Mouse (Mus musculus): Measurements from ENCODE around the gene Pde8b. TPM values are rescaled to one million over a fixed set of nuclear protein-coding genes. Genes with fewer than 3 reads are reported as not detected.

Pde8b gene
- total RNA-seq, 2 experiments from 2014 or later, result 64.7 to 69.2 TPM

DNA sequence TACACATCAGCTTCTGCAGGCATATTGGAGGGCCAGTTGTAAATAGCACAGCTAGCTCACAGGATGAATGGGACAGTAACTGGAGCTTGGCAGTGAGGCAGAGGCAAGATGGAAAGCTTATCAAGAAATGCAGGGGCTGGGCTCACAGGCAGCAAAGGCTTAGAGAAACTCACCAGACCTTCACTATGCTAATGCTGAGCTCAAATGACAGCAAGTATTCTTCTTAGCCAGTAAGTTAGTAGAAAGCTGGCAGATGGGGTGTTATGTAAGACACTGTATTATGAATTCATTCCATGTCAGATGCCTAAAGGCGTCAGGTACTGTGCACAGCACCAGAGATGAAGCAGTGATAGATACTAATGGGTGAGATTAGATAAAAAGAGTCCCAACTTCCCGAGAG, 215.4 kb downstream of the Pde8b start:
- peak in 1 of 2 experiments; percentile 72 for DNase-seq (ENCODE audit: low spot score in 2 of 2)

DNA sequence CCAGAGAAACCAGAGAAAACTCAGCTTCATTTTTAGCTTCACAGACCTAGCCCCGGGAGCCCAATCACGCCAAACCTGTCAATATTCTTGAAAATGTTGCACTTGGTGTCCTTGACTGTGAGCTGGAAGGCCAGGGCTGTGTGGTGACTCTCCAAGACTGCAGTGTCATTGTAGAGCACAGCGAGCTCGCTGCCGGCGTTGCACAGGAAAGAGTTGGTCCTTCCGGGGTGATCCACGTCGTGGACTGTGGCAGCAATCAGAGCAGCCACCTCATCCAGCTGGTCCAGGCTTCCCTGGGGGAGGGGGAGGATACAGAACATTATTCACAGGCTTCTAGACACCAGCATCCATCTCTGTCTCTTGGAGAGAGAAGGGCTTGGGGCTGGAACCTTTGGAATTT, 216.0 kb downstream of the Pde8b start:
- no peak for DNase-seq (ENCODE audit: low spot score in 2 of 2)

DNA sequence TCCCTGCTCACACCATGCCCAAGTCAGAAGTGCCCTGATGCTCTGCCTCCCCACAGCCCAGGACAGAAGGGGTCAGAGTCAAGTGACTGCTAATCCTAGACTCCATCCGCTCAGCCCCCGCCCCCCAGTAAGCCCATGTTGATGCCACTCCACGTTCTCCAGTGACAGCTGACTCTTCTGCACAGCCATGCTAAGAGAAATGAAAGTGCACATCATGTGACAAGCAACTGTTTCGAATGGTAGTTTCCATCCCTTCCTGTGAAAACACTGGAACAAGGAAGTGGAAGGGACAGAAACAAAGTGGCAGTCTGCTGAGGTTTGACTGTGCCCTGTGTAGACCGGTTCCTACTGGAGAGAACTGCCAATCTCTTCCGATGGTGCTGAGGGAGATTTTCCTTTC, 217.2 kb downstream of the Pde8b start:
- DNase-seq (ENCODE audit: low spot score in 2 of 2), result no peak

DNA sequence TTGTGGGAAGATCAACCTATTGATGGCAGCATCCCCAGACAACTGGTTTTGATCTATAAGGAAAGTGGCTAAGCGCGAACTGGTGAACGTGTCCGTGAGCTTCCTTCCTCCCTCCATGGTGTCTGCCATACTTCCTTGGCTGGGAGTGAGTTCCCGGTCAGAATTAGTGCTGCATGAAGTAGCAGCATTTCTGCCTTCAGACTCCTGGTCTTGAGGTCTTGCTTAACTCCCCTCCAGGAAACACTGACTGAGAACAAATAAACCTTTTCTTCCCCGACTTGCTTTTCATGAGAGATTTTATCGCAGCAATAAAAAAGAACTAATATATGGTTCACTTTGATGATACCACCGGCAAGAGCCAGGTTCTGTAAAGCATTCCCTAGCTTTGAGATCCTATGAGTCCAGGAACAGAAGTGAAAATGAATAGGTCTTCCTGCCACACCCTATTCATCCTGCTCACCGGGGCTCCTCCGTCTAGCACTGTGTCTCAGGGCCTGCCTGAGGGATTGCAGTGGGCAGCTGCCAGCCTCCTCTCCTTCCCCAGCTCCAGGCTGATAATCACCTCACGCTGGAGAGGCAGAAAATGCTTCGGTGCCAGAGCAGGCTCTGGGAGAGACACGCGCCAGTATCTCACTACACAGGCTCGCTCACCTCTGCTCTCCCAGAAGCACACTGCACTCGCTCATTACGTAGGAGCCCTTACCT, 217.9 kb downstream of the Pde8b start:
- no peak for DNase-seq (ENCODE audit: low spot score in 2 of 2)

DNA sequence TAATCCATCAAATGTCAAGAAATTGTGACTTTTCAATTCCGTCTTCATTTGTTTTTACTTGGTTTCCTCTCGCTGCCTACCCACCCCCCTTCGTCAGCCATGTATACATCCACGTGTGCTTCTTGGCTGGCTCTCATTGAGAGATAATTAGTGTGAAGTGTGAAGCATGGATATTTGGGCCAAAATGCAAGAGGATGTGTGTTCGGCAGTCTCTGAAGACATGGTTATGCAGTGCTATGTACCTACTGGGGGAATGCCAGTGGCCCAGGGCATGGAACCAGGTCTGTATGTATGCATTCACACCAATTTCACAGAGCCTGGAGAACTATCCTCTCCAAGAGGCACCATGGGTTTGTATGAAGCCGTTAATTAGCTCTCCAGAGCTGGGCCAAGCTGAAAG, 219.3 kb downstream of the Pde8b start:
- no peak for DNase-seq (ENCODE audit: low spot score in 2 of 2)

DNA sequence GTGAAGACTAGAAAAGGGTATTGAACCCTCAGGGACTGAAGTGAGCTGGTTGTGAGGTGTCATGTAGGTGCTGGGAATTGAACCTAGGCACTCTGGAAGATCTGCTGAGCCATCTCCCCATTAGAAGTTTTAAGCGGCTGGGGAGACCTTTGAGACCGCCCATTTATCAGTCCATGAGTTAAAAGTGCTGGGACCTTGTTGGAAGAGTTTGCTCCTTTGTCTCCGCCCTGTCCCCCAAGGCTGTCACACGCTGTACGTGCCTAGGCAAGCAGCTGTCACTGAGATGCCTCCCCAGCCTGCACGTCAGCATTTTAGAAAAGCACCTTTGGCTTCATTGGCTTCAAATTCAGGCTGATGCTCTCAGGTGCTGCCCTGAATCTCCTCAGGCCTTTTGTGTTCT, 229.9 kb downstream of the Pde8b start:
- DNase-seq (ENCODE audit: low spot score in 2 of 2), result no peak

DNA sequence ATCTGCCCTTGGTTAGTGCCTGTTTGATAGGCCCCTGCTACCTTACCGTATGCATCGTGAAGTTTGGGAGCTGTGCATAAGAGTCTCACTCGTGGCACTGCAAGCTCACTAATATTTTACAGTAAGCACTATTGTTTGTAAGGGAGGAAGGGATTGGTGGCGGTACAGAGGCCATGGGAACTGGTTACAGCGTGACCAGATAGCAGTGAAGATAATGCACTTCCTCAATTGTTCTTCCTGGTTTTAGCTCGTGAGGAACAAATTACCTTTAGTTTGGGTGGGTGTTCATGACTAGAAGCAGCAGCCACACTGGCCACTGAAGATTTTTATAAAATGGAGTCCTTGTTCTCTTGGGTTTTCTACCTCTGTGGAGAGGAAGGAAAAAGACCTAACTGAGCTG, 230.8 kb downstream of the Pde8b start:
- DNase-seq (ENCODE audit: low spot score in 2 of 2), result no peak

DNA sequence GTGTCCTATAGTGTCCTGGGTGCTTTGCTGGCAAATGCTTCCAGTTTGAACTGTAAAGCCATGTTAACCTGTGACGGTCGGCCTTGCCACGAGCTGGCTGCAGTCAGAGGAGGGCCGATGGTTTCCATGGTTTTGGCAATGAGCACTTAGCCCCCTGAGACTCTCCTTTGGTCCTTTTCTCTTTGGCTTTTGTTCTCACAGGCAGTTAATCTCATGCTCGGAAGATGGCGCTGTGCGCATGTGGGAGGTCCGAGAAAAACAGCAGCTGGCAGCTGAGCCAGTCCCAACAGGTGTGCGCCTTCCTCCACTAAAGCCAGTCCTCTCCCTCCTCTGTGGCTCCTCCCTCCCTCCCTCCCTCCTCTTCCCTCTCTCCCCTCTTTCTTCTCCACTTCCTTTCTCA, 232.2 kb downstream of the Pde8b start:
- peak; percentile 74 to 76 for DNase-seq (ENCODE audit: low spot score in 2 of 2)

DNA sequence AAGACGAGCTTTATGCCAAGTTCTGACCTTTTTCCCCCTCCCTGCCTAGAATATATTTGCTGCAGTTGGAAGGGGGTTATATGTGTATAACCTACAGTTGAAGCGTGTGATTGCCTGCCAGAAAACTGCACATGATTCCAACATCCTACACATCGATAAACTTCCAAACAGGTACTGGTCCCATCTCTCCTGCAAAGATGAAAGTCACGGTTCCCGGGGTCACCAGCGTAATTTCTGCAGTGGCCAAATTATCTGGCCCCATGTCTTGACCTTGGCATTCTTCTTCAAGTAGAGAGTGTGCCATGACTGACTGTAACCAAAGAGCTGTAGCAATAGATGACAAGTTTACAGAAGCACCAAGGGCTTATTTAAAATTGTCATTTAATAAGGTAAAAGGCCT, 232.9 kb downstream of the Pde8b start:
- DNase-seq (ENCODE audit: low spot score in 2 of 2), result no peak

DNA sequence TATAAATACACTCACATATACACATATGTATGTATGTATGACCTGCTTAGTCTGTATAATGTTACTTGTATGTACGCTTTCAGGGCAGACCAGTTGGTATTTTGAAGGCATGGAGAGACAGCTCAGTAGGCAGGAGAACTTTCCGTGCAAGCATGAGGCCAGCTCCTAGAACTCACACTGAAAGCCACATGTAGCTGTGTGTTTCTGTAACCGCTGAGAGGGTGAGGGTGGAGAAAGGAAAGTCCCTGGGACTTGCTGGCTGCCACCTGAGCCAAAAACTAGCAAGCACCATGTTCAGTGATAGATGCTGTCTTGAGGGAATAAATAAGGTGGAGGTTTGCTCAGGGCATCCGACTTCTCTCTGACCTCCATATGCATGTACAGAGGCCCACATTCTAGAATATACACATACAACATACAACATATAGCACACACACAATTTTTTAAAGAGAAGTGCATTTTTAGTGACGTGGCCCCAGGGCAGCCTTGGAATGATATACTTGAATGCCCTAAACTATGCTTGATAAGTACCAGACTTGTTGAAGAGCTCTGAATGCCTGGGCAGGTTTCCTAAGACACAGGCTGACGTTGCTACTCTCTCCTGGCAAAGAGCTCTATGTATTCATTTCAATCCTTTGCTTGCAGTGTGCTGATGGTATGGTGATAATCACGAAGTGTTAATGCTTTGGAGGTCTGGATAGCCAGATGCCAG, 238.4 kb downstream of the Pde8b start:
- no peak for DNase-seq (ENCODE audit: low spot score in 2 of 2)

DNA sequence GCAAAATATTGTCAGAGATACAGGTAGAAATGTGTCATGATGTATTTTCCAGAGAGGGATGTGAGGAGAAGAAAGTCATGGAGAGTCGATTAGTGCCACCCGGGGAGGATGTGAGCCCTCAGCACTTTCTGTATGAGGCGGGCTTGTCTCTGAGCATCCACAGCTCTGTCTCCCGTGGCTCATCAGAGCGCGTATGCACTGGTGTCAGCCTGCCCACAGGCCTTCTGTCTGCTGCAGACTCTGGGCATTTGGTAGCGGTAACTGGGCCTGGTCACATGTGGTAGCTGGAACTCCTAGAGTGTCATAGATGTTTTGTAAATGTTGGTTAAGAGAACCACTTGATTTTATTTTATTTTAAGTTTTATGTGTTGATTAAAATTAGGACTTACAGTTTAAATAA, 240.9 kb downstream of the Pde8b start:
- peak in 1 of 2 experiments; percentile 49 for DNase-seq (ENCODE audit: low spot score in 2 of 2)

DNA sequence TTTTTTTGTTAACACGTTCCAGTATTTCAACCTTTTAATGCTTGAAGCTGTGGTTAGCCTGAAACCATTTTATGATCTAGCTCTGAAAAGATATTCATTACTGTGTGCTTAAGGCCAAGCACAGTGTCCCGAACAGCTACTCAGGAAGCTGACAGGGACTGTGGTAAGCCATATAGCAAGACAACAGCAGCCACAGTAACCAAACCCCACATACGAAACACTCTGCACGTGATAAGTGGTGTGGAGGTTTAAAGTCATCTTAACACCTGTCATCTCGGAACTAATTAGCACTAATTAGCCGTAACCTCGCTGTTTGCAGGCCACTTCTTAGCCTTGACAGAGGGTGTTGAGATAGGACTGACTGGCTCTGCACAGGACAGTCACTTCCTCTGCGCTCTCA, 242.9 kb downstream of the Pde8b start:
- DNase-seq (ENCODE audit: low spot score in 2 of 2), result no peak

DNA sequence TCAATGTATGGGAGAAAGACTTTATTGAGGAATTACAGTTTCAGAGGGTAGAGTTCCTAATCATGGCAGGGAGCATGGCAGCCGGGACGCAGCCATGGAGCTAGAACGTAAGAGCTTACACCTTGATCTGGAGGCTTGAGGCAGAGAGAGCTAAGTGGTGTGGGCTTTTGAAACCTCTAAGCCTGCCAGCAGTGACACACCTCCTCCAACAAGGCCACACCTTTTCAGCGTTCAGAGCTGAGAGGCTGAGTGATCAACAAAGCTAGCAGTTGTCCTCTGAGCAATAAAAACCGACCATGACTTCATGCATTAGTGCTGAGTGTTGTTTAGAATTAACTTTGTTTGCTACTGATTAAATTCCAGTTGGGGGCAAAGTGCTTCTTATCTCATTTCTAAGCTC, 259.6 kb downstream of the Pde8b start:
- no peak for DNase-seq (ENCODE audit: low spot score in 2 of 2)

DNA sequence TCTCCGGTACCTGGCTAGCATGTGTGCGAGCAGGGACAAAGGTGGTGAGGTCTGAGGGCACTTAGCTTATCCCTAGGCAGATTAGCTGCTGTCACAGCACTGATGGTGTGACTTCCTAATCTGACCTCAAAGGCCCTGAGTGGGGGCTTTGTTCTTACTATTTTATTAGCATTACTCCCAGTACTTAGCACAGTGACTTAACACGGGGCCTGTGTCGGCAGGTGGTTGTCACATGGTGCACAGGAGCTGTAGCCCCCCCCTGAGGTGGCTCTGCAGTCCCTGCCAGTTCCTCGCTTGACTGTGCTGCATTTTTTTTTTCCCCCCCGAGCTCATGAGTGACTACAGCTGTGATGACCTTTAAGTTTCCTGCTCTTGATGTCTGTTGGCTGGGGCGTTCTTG, 271.1 kb downstream of the Pde8b start:
- no peak for DNase-seq (ENCODE audit: low spot score in 2 of 2)

DNA sequence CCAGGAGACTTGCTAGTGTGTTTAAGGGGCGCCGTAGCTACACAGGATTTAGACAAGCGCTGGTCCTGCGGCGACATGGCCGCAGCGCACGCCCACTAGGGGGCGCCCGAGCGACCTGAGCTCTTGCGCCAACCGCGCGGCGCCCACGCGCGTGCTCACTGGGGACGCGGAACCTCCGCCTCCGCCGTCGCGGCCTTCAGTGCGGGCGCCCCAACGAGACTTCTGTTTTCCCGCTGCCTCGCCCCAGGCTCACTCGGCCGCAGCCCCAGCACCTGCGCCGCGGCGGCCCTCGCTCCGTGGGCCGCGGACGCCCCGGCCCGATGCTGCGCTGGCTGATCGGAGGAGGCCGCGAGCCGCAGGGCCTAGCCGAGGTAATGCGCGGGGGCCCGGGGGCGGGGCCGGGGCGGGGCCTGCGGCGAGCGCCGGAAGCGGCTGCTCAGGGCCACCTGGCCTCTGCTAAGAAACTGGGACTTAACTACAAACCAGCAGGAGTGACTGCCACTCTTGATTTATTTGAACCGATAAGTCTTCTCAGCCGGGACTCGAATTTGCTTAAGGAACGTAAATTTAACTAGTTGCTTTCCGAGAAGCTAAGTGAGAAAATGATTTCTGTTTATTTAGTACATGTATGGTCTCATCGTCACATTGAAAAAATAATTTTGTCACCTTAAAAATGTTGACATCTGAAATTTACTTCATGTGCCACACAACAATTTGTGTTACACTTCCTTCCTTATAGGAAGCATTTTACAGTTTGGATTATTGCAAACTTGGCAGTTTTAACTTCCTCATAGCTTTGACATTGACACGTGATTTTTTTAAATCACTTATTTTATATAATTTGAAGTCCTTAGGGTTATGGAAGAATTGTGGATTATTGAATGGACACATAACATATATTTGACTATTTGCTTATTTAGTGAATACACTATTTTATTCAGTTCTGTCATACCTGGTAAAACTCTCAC, 273.6 kb downstream of the Pde8b start, which contains the start of gene Wdr41:
TSS of gene Wdr41 (plus strand) at position 126 of the 968 bp plus-strand sequence.
- DNase-seq (ENCODE audit: low spot score in 2 of 2), result peak; percentile 90 to 91

DNA sequence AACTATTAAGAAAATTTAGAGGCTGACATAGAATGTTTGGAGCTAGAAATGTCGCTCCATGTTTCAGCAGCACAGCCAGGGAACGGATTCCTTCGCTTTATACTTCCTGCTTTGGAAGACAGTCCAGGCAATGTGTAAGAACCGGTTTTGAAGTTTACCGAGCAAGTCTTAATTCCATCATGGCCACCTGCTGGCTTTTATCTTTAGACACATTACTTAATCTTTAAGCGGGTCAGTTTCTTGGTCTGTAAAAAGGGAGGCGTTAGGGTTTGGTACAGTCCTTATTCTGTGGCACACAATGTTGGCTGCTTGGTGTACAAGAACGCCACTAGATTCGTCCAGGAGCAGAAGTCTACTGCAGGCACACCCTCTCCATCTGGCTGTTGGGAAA, 274.3 kb downstream of the Pde8b start:
- DNase-seq (ENCODE audit: low spot score in 2 of 2), result no peak

Other genes starting within 250 kb of the Pde8b start
- 10 to 100 TPM; 16.9 to 19.1 TPM for gene Zbed3, start 73.3 kb upstream of the Pde8b start, total RNA-seq (2021)
- 10 to 100 TPM; 44.1 to 45.5 TPM for gene Aggf1, start 125.0 kb upstream of the Pde8b start, total RNA-seq (2021)
- 10 to 100 TPM; 16.8 to 17.8 TPM for gene Crhbp, start 194.6 kb upstream of the Pde8b start, total RNA-seq (2021)
- gene S100z, start 228.4 kb upstream of the Pde8b start, total RNA-seq (2021), result not detected